Mouse (Mus musculus) layer of hippocampus, adult 2 months (tissue): ENCODE results near the gene Il17rd. TPM values are rescaled to one million over a fixed set of nuclear protein-coding genes. Genes with fewer than 3 reads are reported as not detected.

Experiments used
- DNase-seq, 2 experiments: peaks; one replicate each; pipeline ENCODE4 v3.0.0; 2022; ENCODE audit warnings: low spot score in 2 of 2
- H3K27ac ChIP-seq: fragments of 200-600 bp; 2 replicates; pipeline ENCODE4 v1.8.1; 2022
- H3K4me3 ChIP-seq: fragments of 200-600 bp; 2 replicates; pipeline ENCODE4 v1.8.1; 2022; ENCODE audit warnings: mild to moderate bottlenecking
- CTCF ChIP-seq: fragments of 200-600 bp; conservative IDR thresholded peaks from 2 replicates; pipeline ENCODE4 v1.8.1; 2022; ENCODE audit warnings: antibody characterized with exemption, mild to moderate bottlenecking, moderate library complexity
- total RNA-seq, 2 experiments: library from RNA; stranded (reverse); gene quantifications; 2 replicates each; pipeline ENCODE4 v1.2.3; 2021

Gene Il17rd
- total RNA-seq, 2 experiments from 2014 or later: 2.8 to 3.2 TPM

- TF ChIP-seq CTCF: no peak
- no peak overlapping the region for H3K4me3 ChIP-seq
- no peak overlapping the region for H3K27ac ChIP-seq
- no peak for DNase-seq
These were observed 110.7 kb downstream of the Il17rd start for GRCm38 (mm10) chr14:27149401-27149800.

GRCm38 (mm10) chr14:27150011-27150640 lies 111.4 kb downstream of the Il17rd start:
- no peak for TF ChIP-seq CTCF
- no peak for DNase-seq
- Histone ChIP-seq H3K4me3 (no peak overlapping the region), H3K27ac (no peak overlapping the region)

GRCm38 (mm10) chr14:27151432-27151831 lies 112.7 kb downstream of the Il17rd start:
- Histone ChIP-seq H3K27ac (no peak overlapping the region), H3K4me3 (no peak overlapping the region)
- DNase-seq: no peak
- no peak for TF ChIP-seq CTCF

- no peak for DNase-seq
- no peak overlapping the region for H3K4me3 ChIP-seq
- no peak overlapping the region for H3K27ac ChIP-seq
- no peak for TF ChIP-seq CTCF
These were observed 116.3 kb downstream of the Il17rd start for GRCm38 (mm10) chr14:27155088-27155487.

GRCm38 (mm10) chr14:27156032-27156431 lies 117.3 kb downstream of the Il17rd start:
- no peak for DNase-seq
- no peak overlapping the region for H3K4me3 ChIP-seq
- no peak overlapping the region for H3K27ac ChIP-seq
- no peak for TF ChIP-seq CTCF

Other genes starting within 250 kb of the Il17rd start
- gene Asb14, start 144.4 kb upstream of the Il17rd start, total RNA-seq: not detected
- gene Appl1, start 67.7 kb upstream of the Il17rd start, total RNA-seq: 10 to 100 TPM; 59.8 to 63.0 TPM
- gene Hesx1, start 44.5 kb upstream of the Il17rd start, total RNA-seq: not detected
- gene Arhgef3, start 76.0 kb downstream of the Il17rd start, total RNA-seq: 10 to 100 TPM; 77.1 to 79.5 TPM